Mouse (Mus musculus): ENCODE data around the gene Cd48. TPM values are rescaled to one million over a fixed set of nuclear protein-coding genes. Genes with fewer than 3 reads are reported as not detected.
A peak's percentile ranks its signal among the peaks of the same experiment; 100 is the strongest.
"Not testable (repeated sequence)": the region's sequence is repeated elsewhere in the genome, so short reads cannot be mapped to it uniquely, and the experiment has no call there.

Gene Cd48
- total RNA-seq, 2 experiments from 2014 or later = 1.8 to 3.5 TPM

DNA sequence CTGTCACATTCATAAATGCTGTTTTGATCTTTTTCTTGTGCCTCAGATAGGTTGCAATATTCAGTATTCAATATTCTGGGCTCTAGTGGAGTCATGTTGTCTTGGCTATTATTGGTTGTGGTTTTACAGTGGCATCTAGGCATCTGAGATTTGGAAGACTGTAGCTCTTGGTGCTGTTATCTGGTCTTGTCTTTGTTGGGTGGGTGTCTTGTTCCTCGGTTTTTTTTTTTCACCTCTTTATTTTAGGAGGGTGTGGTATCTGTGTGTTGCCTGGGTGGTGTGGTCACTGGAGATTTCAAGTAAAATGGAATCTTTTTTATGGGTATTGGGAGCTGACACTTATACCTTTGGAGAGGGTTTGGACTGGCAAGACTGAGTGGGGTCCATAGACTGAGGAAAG is 12.1 kb downstream of the Cd48 start:
- no peak for DNase-seq

DNA sequence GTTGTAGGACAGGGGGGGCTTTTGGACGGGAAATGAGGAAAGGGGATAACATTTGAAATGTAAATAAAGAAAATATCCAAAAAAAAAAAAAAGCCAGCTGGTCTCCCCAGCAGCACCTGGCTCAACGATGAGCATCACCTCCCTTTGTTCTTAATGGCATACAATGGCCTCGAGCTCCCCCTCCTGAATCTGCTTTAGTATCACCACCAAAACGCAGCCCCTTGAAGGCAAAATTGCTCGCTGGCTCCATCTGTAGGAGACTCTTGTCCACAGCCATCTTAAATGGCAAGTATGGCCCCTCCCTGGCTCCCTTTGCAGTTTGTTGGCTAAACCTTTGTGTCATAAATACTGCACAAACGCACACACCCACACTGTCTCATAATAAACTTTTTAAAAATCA is 17.2 kb downstream of the Cd48 start:
- peak in 1 of 2 experiments; percentile 20 for DNase-seq

DNA sequence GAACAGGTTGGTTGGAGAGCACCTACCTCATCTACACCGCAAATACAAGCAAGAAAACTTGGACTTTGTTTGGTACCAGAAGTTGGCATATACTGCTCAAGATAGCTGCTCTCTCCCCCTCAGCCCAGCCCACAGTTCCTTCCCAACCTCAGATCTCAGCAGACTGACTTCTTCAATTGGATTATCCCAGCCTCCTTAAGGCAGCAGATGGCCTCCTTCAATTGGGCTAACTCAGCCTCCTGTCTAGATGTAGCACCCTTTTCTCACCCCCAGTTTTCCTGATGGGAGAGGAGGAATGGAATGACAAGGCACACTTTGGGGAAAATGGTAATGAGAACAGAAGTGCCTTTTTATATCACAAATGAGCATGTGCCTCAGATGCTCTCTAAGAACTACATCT is 31.9 kb downstream of the Cd48 start:
- not testable (repeated sequence) for DNase-seq

DNA sequence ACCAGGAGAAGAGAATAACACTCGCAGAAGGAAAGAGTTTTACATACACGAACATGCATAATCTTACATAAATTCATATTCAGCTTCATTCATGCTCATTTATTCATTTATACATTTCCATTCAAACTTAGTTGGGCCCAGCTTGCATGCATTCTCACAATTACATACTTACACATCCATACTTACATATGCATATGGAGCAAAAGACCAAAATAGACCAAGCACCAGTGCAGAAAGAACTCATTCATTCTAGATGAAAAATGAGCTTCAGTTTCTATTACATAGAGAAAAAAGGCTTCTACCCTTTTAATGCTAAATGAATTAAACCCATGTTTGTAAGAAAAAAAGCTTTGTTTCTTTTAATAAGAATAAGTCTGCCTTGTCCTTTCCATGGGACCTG is 33.6 kb downstream of the Cd48 start:
- DNase-seq = no peak

DNA sequence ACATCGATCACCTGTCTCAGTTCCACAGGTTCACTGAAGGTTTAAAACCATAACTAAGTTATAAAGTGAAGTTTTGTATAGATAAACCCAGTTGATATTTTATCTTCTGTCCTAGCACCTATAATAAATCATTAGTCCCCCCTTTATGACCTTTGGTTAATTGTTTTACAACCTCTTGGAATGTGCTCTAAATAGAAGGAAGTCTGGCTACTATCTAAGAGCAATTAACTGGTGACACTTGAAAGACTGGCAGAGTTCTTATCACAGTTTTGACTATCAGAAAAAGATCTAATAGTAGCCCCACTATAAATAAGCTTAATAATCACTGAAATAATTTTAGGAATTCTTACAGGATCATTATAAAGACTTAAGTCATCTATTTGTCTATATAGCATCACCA is 34.4 kb downstream of the Cd48 start:
- DNase-seq = no peak

DNA sequence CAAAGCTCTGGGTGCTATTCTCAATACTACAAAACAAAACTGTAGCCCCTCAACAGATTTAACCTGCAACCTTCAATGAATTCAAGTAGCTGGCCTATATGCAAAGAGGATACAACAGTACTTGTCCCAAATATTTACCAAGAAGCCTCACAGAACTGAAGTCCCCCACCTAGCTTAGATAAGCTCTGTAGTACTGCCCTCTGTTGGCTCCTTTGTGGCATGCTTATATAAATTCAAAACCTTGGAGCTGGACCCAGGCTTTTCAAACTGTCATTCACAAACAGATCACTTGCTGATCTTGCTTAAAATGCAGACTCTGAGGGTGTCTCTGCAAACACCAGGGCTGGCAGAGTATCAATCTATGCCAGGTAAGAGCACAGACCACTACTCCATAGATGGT is 49.4 kb downstream of the Cd48 start:
- DNase-seq = no peak

DNA sequence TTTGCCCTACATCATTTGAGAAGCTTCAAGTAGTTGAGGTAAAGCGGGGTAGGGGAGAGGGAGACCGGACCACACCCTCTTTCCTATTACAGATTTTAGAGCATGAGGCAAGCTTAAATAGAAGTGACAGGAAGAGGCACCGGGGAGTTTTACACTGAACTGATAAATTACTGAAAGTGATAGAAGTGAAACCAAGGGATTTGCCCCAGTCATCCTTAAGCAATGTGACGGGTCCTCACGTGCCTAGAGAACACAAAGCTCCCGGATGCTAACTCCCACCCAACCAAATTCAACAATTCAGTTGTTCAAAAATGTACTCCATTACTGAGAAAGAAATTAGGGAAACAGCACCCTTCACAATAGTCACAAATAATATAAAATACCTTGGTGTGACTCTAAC is 53.1 kb downstream of the Cd48 start:
- no peak for DNase-seq

DNA sequence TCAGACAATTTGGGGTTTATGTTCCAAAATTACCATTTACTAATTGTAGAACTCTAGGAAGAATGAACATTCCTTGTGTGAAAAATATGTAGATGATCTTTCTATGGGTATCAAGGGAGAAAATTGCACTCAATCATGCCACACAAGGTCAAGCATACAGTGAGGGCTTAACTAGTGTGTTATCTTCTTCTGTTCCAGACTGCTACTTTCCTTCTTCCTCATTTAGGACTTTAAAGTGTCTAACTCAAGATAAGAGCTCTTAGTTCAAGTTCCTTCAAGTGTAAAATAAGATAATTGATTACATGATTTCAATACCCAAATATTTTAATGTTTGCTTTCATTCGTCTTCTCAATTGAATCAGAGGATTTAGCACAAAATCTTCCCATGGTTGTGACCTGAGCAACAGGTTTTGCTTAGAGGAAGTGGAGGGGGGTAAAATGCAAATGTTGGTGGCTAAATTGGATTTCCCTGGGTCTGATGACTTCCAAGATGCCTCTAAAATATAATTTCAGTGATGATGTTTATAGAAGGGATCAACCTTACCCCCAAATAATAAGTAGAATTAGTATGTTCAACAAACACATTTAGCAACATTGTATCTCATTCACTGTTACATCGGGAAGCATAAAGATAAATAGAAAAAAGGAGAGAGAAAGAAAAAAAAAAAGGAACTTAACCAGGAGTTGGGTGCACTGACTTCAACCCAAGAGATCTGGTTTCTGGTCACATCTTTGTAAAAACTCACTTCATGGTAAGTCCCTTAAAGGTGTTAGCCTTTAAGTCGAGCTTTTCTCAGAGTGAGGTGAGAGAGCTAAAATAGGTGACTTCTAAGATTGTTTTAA is 66.5 kb downstream of the Cd48 start:
- no peak for DNase-seq

Small RNAs within 50 kb of the gene (microRNA-seq; reads per million reads assigned to microRNA genes)
- gene Mir7683 = not detected

Other genes with a start within 250 kb of the Cd48 start
- gene F11r, start 244.5 kb upstream of the Cd48 start, total RNA-seq (2021) = 10 to 100 TPM; 39.7 to 51.0 TPM
- 1 to 10 TPM; 6.1 to 7.2 TPM for gene Alyref2, start 178.5 kb upstream of the Cd48 start, total RNA-seq (2021)
- gene Itln1, start 146.7 kb upstream of the Cd48 start, total RNA-seq (2021) = not detected
- gene Cd244a, start 122.8 kb upstream of the Cd48 start, total RNA-seq (2021) = under 1 TPM; 0.40 to 0.63 TPM
- 1 to 10 TPM in 1 of 2 experiments, under 1 TPM in 1; 0.49 to 1.4 TPM for gene Ly9, start 74.6 kb upstream of the Cd48 start, total RNA-seq (2021)
- gene Slamf7, start 29.0 kb upstream of the Cd48 start, total RNA-seq (2021) = 1 to 10 TPM in 1 of 2 experiments, under 1 TPM in 1; 0.43 to 1.1 TPM
- under 1 TPM; 0.13 to 0.16 TPM for gene Slamf1, start 85.1 kb downstream of the Cd48 start, total RNA-seq (2021)
- gene Cd84, start 157.7 kb downstream of the Cd48 start, total RNA-seq (2021) = 1 to 10 TPM; 2.2 to 4.5 TPM
- gene Gm10521, start 213.7 kb downstream of the Cd48 start, total RNA-seq (2021) = under 1 TPM; 0.10 to 0.26 TPM
- under 1 TPM in 1 of 2 experiments, not detected in 1; 0.20 TPM for gene Slamf6, start 235.5 kb downstream of the Cd48 start, total RNA-seq (2021)